Mouse (Mus musculus) testis, adult 2 months (tissue): ENCODE data around the gene Tgfa.

Source experiments
- CTCF ChIP-seq: fragments of 200-500 bp; IDR thresholded peaks from 2 replicates; pipeline ENCODE4 v1.5.1; 2012; ENCODE audit warnings: low read depth, mild to moderate bottlenecking, inconsistent platforms, low read length, moderate library complexity; ENCODE audit not compliant: control insufficient read depth, insufficient read depth, insufficient replicate concordance
- POLR2A ChIP-seq: fragments of 200-500 bp; IDR thresholded peaks from 2 replicates; pipeline ENCODE4 v1.6.1; 2012; ENCODE audit warnings: low read depth, mild to moderate bottlenecking, inconsistent platforms, low read length, moderate library complexity; ENCODE audit not compliant: control insufficient read depth

- TF ChIP-seq CTCF = no peak
- TF ChIP-seq POLR2A = no peak
Observed at GRCm38 (mm10) chr6:86180617-86181016, 14.4 kb upstream of the Tgfa start.
